Mouse (Mus musculus) myocyte (in vitro differentiated cells): Measurements from ENCODE around the gene Uggt1. TPM values are rescaled to one million over a fixed set of nuclear protein-coding genes. Genes with fewer than 3 reads are reported as not detected.

Source experiments
- H3K27me3 ChIP-seq: one replicate; pipeline ENCODE4 v1.6.1; 2011; ENCODE audit not compliant: control insufficient read depth, insufficient read depth, insufficient read length
- H3K36me3 ChIP-seq: one replicate; pipeline ENCODE4 v1.6.1; 2011; ENCODE audit not compliant: control insufficient read depth, insufficient read depth
- H3K4me2 ChIP-seq: one replicate; pipeline ENCODE4 v1.6.1; 2011; ENCODE audit warnings: low read depth, control low read depth
- H3K4me3 ChIP-seq: one replicate; pipeline ENCODE4 v1.5.1; 2011; ENCODE audit warnings: mild to moderate bottlenecking, control low read depth, moderate library complexity
- H3K79me2 ChIP-seq: one replicate; pipeline ENCODE4 v1.6.1; 2011; ENCODE audit not compliant: control insufficient read depth, insufficient read depth
- H3ac ChIP-seq: one replicate; pipeline ENCODE4 v1.6.1; 2011; ENCODE audit not compliant: control insufficient read depth, insufficient read length
- CEBPB ChIP-seq: IDR thresholded peaks from 2 replicates; pipeline ENCODE4 v1.6.1; 2011; ENCODE audit warnings: mild to moderate bottlenecking, moderate library complexity; ENCODE audit not compliant: poor library complexity, insufficient read depth, severe bottlenecking
- E2F4 ChIP-seq: IDR thresholded peaks from one replicate; pipeline ENCODE4 v1.6.1; 2011; ENCODE audit warnings: mild to moderate bottlenecking, control low read depth, moderate library complexity; ENCODE audit not compliant: insufficient read depth
- MAX ChIP-seq: IDR thresholded peaks from one replicate; pipeline ENCODE4 v1.6.1; 2011; ENCODE audit warnings: low read depth, mild to moderate bottlenecking, control low read depth
- MYOD1 ChIP-seq, 3 experiments: IDR thresholded peaks; one replicate each; pipeline ENCODE4 v1.6.1; 2011; ENCODE audit warnings: control low read depth in 2 of 3, low read depth in 2 of 3, mild to moderate bottlenecking in 2 of 3, moderate library complexity in 1 of 3; ENCODE audit not compliant: insufficient read length in 2 of 3, control insufficient read depth in 1 of 3
- MYOG ChIP-seq, 3 experiments: IDR thresholded peaks; one replicate each; pipeline ENCODE4 v1.6.1; 2011; ENCODE audit warnings: control low read depth in 2 of 3, low read depth in 2 of 3, mild to moderate bottlenecking in 2 of 3; ENCODE audit not compliant: insufficient read length in 2 of 3, control insufficient read depth in 1 of 3, insufficient read depth in 1 of 3
- POLR2A ChIP-seq: IDR thresholded peaks from one replicate; pipeline ENCODE4 v1.6.1; 2011; ENCODE audit warnings: low read depth, mild to moderate bottlenecking, control low read depth, moderate library complexity; ENCODE audit not compliant: insufficient read length
- POLR2AphosphoS2 ChIP-seq: IDR thresholded peaks from one replicate; pipeline ENCODE4 v1.6.1; 2011; ENCODE audit warnings: low read depth, control low read depth; ENCODE audit not compliant: insufficient read length
- REST ChIP-seq: IDR thresholded peaks from one replicate; pipeline ENCODE4 v1.6.1; 2011; ENCODE audit warnings: mild to moderate bottlenecking, control low read depth, moderate library complexity; ENCODE audit not compliant: insufficient read depth, insufficient read length
- SRF ChIP-seq: IDR thresholded peaks from one replicate; pipeline ENCODE4 v1.6.1; 2011; ENCODE audit warnings: low read depth; ENCODE audit not compliant: control insufficient read depth, insufficient read length
- TCF12 ChIP-seq: IDR thresholded peaks from one replicate; pipeline ENCODE4 v1.6.1; 2011; ENCODE audit warnings: mild to moderate bottlenecking, control low read depth; ENCODE audit not compliant: poor library complexity, insufficient read depth, severe bottlenecking
- TCF3 ChIP-seq: IDR thresholded peaks from one replicate; pipeline ENCODE4 v1.6.1; 2011; ENCODE audit warnings: low read depth, control low read depth; ENCODE audit not compliant: insufficient read length
- USF1 ChIP-seq: IDR thresholded peaks from one replicate; pipeline ENCODE4 v1.6.1; 2011; ENCODE audit warnings: low read depth, mild to moderate bottlenecking, control low read depth, moderate library complexity
- polyA plus RNA-seq: library from polyadenylated mRNA; unstranded; fragments of >200 nt; fragmentation: generic; extraction: Trizol; gene quantifications from one replicate; pipeline ENCODE4 v1.2.1, GENCODE M21; 2012; ENCODE audit warnings: missing spikeins

The Uggt1 gene
- polyA plus RNA-seq, 1 experiment, result 24.3 TPM

- H3K27me3 ChIP-seq, result no peaks in the 10 kb centered on the region
- no peak for TF ChIP-seq SRF
- no peak for TF ChIP-seq POLR2AphosphoS2
- no peak for TF ChIP-seq TCF3
- no peak for TF ChIP-seq E2F4
- no peak for TF ChIP-seq REST
- no peak for TF ChIP-seq MYOG (IDR thresholded peaks at IDR 0.05; ENCODE audit: control insufficient read depth in 1 of 3, insufficient read depth in 1 of 3, insufficient read length in 2 of 3, low read depth in 2 of 3)
- TF ChIP-seq CEBPB, result no peak
- no peak for TF ChIP-seq POLR2A
- TF ChIP-seq TCF12, result no peak
- TF ChIP-seq MYOD1 (IDR thresholded peaks at IDR 0.05; ENCODE audit: control insufficient read depth in 1 of 3, insufficient read length in 2 of 3, low read depth in 2 of 3), result no peak
- no peak for TF ChIP-seq USF1
- no peak for TF ChIP-seq MAX
- no peak overlapping the region for H3ac ChIP-seq
Observed at GRCm38 (mm10) chr1:36161208-36161607, 83.3 kb downstream of the Uggt1 start.

GRCm38 (mm10) chr1:36160246-36160645 is 84.3 kb downstream of the Uggt1 start:
- Histone ChIP-seq H3K27me3 (no peaks in the 10 kb centered on the region), H3K4me3 (no peak overlapping the region), H3K79me2 (no peaks in the 10 kb centered on the region), H3K36me3 (peaks cover 46% of the 10 kb centered on the region), H3K4me2 (no peak overlapping the region), H3ac (no peak overlapping the region)
- TF ChIP-seq MAX, result no peak
- no peak for TF ChIP-seq USF1
- no peak for TF ChIP-seq TCF3
- TF ChIP-seq TCF12, result no peak

More at GRCm38 (mm10) chr1:36161208-36161607, 83.3 kb downstream of the Uggt1 start:
- no peak overlapping the region for H3K4me3 ChIP-seq
- peaks cover 37% of the 10 kb centered on the region for H3K36me3 ChIP-seq
- no peaks in the 10 kb centered on the region for H3K79me2 ChIP-seq
- H3K4me2 ChIP-seq, result no peak overlapping the region

GRCm38 (mm10) chr1:36149411-36149810 is 95.1 kb downstream of the Uggt1 start:
- Histone ChIP-seq H3K27me3 (no peaks in the 10 kb centered on the region), H3K4me2 (no peak overlapping the region), H3K36me3 (peaks cover 49% of the 10 kb centered on the region), H3K4me3 (no peak overlapping the region), H3K79me2 (no peaks in the 10 kb centered on the region), H3ac (no peak overlapping the region)
- TF ChIP-seq MYOD1 (IDR thresholded peaks at IDR 0.05; ENCODE audit: control insufficient read depth in 1 of 3, insufficient read length in 2 of 3, low read depth in 2 of 3) (peak in 2 of 3 experiments; percentile 25 to 38), REST (no peak), CEBPB (no peak), TCF12 (no peak), POLR2AphosphoS2 (no peak), MYOG (IDR thresholded peaks at IDR 0.05; ENCODE audit: control insufficient read depth in 1 of 3, insufficient read depth in 1 of 3, insufficient read length in 2 of 3, low read depth in 2 of 3) (peak in 1 of 3 experiments; percentile 51), POLR2A (no peak), USF1 (no peak), SRF (no peak), E2F4 (no peak)

- Histone ChIP-seq H3K36me3 (peaks cover 52% of the 10 kb centered on the region), H3K4me3 (no peak overlapping the region), H3ac (no peak overlapping the region), H3K27me3 (no peaks in the 10 kb centered on the region), H3K4me2 (no peak overlapping the region), H3K79me2 (no peaks in the 10 kb centered on the region)
- TF ChIP-seq MYOD1 (IDR thresholded peaks at IDR 0.05; ENCODE audit: control insufficient read depth in 1 of 3, insufficient read length in 2 of 3, low read depth in 2 of 3), result no peak
- no peak for TF ChIP-seq E2F4
- no peak for TF ChIP-seq POLR2AphosphoS2
- no peak for TF ChIP-seq TCF12
Observed at GRCm38 (mm10) chr1:36148809-36149208, 95.7 kb downstream of the Uggt1 start.

- no peak for TF ChIP-seq REST
- no peak for TF ChIP-seq TCF3
- no peak for TF ChIP-seq MYOD1 (IDR thresholded peaks at IDR 0.05; ENCODE audit: control insufficient read depth in 1 of 3, insufficient read length in 2 of 3, low read depth in 2 of 3)
- no peak for TF ChIP-seq TCF12
- no peak for TF ChIP-seq SRF
- no peak for TF ChIP-seq USF1
- no peak for TF ChIP-seq E2F4
- TF ChIP-seq POLR2A, result no peak
- no peak for TF ChIP-seq CEBPB
- no peaks in the 10 kb centered on the region for H3K79me2 ChIP-seq
- H3K4me2 ChIP-seq, result no peak overlapping the region
- no peaks in the 10 kb centered on the region for H3K27me3 ChIP-seq
- no peak overlapping the region for H3ac ChIP-seq
- peaks cover 41% of the 10 kb centered on the region for H3K36me3 ChIP-seq
- H3K4me3 ChIP-seq, result no peak overlapping the region
Observed at GRCm38 (mm10) chr1:36145050-36145449, 99.5 kb downstream of the Uggt1 start.

- H3K79me2 ChIP-seq, result no peaks in the 10 kb centered on the region
- TF ChIP-seq MYOG (IDR thresholded peaks at IDR 0.05; ENCODE audit: control insufficient read depth in 1 of 3, insufficient read depth in 1 of 3, insufficient read length in 2 of 3, low read depth in 2 of 3) (no peak), MAX (no peak), TCF3 (no peak), CEBPB (no peak), SRF (no peak), REST (no peak), USF1 (no peak), TCF12 (no peak), MYOD1 (IDR thresholded peaks at IDR 0.05; ENCODE audit: control insufficient read depth in 1 of 3, insufficient read length in 2 of 3, low read depth in 2 of 3) (no peak), POLR2AphosphoS2 (no peak), POLR2A (no peak), E2F4 (no peak)
- no peak overlapping the region for H3K4me2 ChIP-seq
- H3K4me3 ChIP-seq, result no peak overlapping the region
- H3ac ChIP-seq, result no peak overlapping the region
- peaks cover 16% of the 10 kb centered on the region for H3K36me3 ChIP-seq
- H3K27me3 ChIP-seq, result no peaks in the 10 kb centered on the region
Observed at GRCm38 (mm10) chr1:36140311-36140710, 104.2 kb downstream of the Uggt1 start.
